Mouse (Mus musculus) heart, postnatal 0 days (tissue): ENCODE results near the gene Pard3b.

Experiments
- CTCF ChIP-seq: IDR thresholded peaks from 2 replicates; pipeline ENCODE4 v1.5.1; 2016; ENCODE audit warnings: antibody characterized with exemption, control low read depth, low read depth
- EP300 ChIP-seq: IDR thresholded peaks from 2 replicates; pipeline ENCODE4 v1.6.1; 2016; ENCODE audit warnings: antibody characterized with exemption, low read depth

- no peak for TF ChIP-seq CTCF
- TF ChIP-seq EP300: no peak
These were observed 889.2 kb downstream of the Pard3b start for GRCm38 (mm10) chr1:62527788-62528187.
